Mouse (Mus musculus): ENCODE data around the gene Lmbr1l. TPM values are rescaled to one million over a fixed set of nuclear protein-coding genes. Genes with fewer than 3 reads are reported as not detected.

Lmbr1l gene
- polyA plus RNA-seq, 1 experiment = 478 TPM

DNA sequence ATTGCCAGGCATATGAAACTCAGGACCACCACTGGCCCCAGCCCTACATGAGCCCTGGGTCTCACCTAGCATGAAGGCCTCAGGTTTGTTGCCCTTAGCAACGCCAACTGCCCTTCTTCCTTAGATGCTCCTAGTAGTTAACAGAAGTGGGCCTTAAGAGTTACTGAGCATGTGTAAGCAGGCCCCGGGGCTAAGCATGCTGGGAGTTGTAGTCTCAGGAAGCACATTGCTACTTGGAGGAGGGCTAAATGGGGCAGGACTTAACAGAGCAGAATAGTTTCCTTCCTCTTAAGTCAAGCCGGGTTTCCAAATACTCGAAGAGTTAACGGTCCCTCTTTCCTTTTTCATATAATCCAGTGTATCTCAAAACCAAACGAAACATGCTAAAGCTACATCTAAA lies 50.7 kb downstream of the Lmbr1l start:
- H3K36me3 ChIP-seq (ENCODE audit: control insufficient read depth, insufficient read depth, low read length) = peaks cover 2% of the 10 kb centered on the region
- H3K4me1 ChIP-seq (ENCODE audit: control insufficient read depth, insufficient read depth, low read length) = peaks cover 27% of the 10 kb centered on the region
- H3K27me3 ChIP-seq (ENCODE audit: control insufficient read depth, insufficient read depth, low read length) = no peaks in the 10 kb centered on the region
- H3K4me3 ChIP-seq (ENCODE audit: control insufficient read depth, low read depth, low read length) = peak overlapping the region; percentile 72
- TF ChIP-seq POLR2A (IDR thresholded peaks at IDR 0.05; ENCODE audit: control insufficient read depth, low read depth, low read length) = peak; percentile 39; the same call in 1 of the 2 replicates
- TF ChIP-seq CTCF (IDR thresholded peaks at IDR 0.05; ENCODE audit: control insufficient read depth, insufficient read depth, insufficient replicate concordance, low read depth, low read length) = no peak
- peak overlapping the region; percentile 70 for H3K27ac ChIP-seq (ENCODE audit: control insufficient read depth, insufficient read depth, low read depth, low read length)

DNA sequence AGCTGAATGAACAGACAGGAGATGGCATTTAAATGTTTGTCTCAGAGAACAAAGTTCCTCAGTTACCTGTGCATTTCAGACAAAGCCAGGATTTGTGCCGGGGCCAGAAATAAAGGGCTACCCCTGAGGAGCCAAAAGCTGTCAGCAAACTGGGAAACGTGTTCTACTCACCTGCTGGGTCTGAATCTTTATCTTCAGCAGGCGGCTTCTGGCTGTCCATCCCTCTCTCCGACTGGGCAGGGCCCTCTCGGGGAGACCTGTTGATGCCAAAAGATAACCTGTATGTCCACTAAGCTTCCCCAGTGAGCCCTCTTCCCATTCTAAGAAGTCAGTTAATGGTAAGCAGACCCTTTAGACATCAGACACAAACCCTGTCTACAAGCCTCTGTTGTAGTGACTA lies 51.5 kb downstream of the Lmbr1l start:
- Histone ChIP-seq H3K4me1 (ENCODE audit: control insufficient read depth, insufficient read depth, low read length) (peaks cover 25% of the 10 kb centered on the region), H3K27ac (ENCODE audit: control insufficient read depth, insufficient read depth, low read depth, low read length) (no peak overlapping the region), H3K27me3 (ENCODE audit: control insufficient read depth, insufficient read depth, low read length) (no peaks in the 10 kb centered on the region), H3K36me3 (ENCODE audit: control insufficient read depth, insufficient read depth, low read length) (peaks cover 2% of the 10 kb centered on the region), H3K4me3 (ENCODE audit: control insufficient read depth, low read depth, low read length) (peak overlapping the region; percentile 72)
- TF ChIP-seq POLR2A (IDR thresholded peaks at IDR 0.05; ENCODE audit: control insufficient read depth, low read depth, low read length) (no peak), CTCF (IDR thresholded peaks at IDR 0.05; ENCODE audit: control insufficient read depth, insufficient read depth, insufficient replicate concordance, low read depth, low read length) (no peak)

DNA sequence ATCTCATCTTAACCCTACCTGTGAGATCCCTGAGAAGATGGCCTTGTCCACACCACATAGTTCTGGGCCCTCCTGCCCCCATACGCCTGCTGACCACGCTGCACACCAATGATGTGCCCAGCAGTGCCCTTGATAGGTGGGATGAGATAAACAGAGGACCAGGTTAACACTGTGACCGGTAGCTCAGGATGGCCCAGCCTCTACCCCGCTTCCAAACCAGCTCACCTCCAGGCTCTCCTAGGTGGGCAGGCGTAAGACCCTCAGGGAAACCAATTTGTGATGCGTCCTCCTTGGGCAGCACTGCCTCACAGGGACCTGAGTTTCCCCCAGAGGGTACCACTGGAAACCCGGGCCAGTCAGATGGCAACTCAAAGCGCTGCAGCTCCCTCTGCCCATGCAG lies 52.3 kb downstream of the Lmbr1l start:
- TF ChIP-seq POLR2A (IDR thresholded peaks at IDR 0.05; ENCODE audit: control insufficient read depth, low read depth, low read length) (no peak), CTCF (IDR thresholded peaks at IDR 0.05; ENCODE audit: control insufficient read depth, insufficient read depth, insufficient replicate concordance, low read depth, low read length) (no peak)
- H3K27me3 ChIP-seq (ENCODE audit: control insufficient read depth, insufficient read depth, low read length) = no peaks in the 10 kb centered on the region
- H3K27ac ChIP-seq (ENCODE audit: control insufficient read depth, insufficient read depth, low read depth, low read length) = no peak overlapping the region
- peaks cover 6% of the 10 kb centered on the region for H3K36me3 ChIP-seq (ENCODE audit: control insufficient read depth, insufficient read depth, low read length)
- H3K4me1 ChIP-seq (ENCODE audit: control insufficient read depth, insufficient read depth, low read length) = peaks cover 22% of the 10 kb centered on the region
- H3K4me3 ChIP-seq (ENCODE audit: control insufficient read depth, low read depth, low read length) = peak overlapping the region; percentile 72

DNA sequence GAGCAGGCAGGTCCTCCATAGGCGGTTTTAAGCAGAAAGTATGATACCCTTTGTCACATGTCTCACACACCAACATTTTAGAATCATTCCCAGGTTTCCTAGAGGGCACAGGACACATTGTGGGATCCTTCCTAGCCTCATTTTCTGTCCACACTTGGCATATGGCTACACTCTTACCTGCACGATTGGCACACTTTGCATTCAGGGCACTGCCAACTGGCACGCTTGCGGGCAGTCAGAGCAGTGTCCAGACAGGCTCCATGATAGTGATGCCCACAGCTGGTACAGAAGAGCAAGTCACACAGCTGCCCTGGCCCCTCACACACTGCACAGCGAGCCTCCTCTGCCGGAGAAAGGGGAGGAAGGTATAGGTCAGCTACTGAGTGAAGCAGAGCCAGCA lies 53.1 kb downstream of the Lmbr1l start:
- Histone ChIP-seq H3K4me3 (ENCODE audit: control insufficient read depth, low read depth, low read length) (no peak overlapping the region), H3K27ac (ENCODE audit: control insufficient read depth, insufficient read depth, low read depth, low read length) (no peak overlapping the region), H3K4me1 (ENCODE audit: control insufficient read depth, insufficient read depth, low read length) (peaks cover 14% of the 10 kb centered on the region), H3K27me3 (ENCODE audit: control insufficient read depth, insufficient read depth, low read length) (no peaks in the 10 kb centered on the region), H3K36me3 (ENCODE audit: control insufficient read depth, insufficient read depth, low read length) (peaks cover 7% of the 10 kb centered on the region)
- TF ChIP-seq CTCF (IDR thresholded peaks at IDR 0.05; ENCODE audit: control insufficient read depth, insufficient read depth, insufficient replicate concordance, low read depth, low read length) (no peak), POLR2A (IDR thresholded peaks at IDR 0.05; ENCODE audit: control insufficient read depth, low read depth, low read length) (no peak)

DNA sequence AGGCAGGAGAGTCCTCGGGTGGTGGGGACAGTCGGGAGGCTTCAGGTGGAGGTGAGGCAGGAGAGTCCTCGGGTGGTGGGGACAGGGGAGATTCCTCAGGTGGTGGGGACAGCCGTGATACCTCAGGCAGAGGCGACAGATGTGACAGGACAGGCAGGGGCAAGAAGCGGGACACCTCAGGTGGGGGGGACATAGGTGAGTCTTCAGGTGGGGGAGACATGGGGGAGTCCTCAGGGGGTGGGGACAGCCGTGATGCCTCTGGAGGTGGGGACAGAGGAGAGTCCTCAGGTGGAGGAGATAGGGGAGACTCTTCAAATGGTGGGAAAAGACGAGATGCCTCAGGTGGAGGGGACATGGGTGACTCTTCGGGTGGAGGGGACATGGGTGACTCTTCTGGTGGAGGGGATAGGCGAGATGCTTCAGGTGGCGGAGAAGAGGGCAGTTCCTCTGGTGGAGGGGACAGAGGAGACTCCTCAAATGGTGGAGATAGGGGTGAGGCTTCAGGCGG lies 54.5 kb downstream of the Lmbr1l start:
- Histone ChIP-seq H3K36me3 (ENCODE audit: control insufficient read depth, insufficient read depth, low read length) (peaks cover 8% of the 10 kb centered on the region), H3K27ac (ENCODE audit: control insufficient read depth, insufficient read depth, low read depth, low read length) (no peak overlapping the region), H3K27me3 (ENCODE audit: control insufficient read depth, insufficient read depth, low read length) (no peaks in the 10 kb centered on the region), H3K4me1 (ENCODE audit: control insufficient read depth, insufficient read depth, low read length) (peaks cover 9% of the 10 kb centered on the region; the same call in 1 of the 2 replicates), H3K4me3 (ENCODE audit: control insufficient read depth, low read depth, low read length) (no peak overlapping the region)
- TF ChIP-seq CTCF (IDR thresholded peaks at IDR 0.05; ENCODE audit: control insufficient read depth, insufficient read depth, insufficient replicate concordance, low read depth, low read length) (no peak), POLR2A (IDR thresholded peaks at IDR 0.05; ENCODE audit: control insufficient read depth, low read depth, low read length) (no peak)

DNA sequence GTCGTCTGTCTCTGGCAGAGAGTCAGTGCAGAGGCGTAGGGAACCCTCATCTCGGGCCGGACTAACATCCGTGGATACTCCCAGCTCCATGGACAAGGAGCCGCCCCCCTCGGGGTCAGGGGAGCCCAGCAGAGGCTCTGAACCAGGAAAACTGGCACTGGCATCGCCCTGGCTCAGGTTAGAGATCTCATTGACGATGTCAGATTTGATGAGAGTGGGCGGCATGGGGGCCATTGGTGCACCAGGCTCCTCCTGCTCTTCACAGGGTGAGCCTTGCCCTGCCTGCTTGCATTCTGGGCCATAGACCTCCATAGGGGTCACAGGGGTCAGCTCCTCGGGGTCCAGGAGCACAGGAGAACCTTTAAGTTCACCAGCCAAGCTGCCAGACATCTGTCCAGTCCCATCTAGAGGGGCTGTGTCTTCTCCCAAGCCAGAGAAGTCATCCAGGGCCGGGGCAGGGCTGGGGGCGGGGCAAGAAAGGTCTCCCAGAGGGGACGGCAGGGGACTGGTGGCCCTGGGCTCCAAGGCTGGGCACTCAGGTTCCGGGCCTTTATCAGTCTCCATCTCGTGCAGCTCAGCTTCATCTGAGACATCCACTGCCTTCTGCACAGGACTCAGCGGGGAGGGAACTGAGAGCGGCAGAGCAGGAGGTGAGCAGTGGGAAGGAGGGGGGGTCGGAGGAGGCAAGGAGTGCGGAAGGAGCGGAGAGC lies 56.2 kb downstream of the Lmbr1l start:
- Histone ChIP-seq H3K4me1 (ENCODE audit: control insufficient read depth, insufficient read depth, low read length) (peaks cover 4% of the 10 kb centered on the region; the same call in 1 of the 2 replicates), H3K27me3 (ENCODE audit: control insufficient read depth, insufficient read depth, low read length) (no peaks in the 10 kb centered on the region), H3K4me3 (ENCODE audit: control insufficient read depth, low read depth, low read length) (no peak overlapping the region), H3K27ac (ENCODE audit: control insufficient read depth, insufficient read depth, low read depth, low read length) (no peak overlapping the region), H3K36me3 (ENCODE audit: control insufficient read depth, insufficient read depth, low read length) (peaks cover 8% of the 10 kb centered on the region)
- TF ChIP-seq POLR2A (IDR thresholded peaks at IDR 0.05; ENCODE audit: control insufficient read depth, low read depth, low read length) = no peak
- TF ChIP-seq CTCF (IDR thresholded peaks at IDR 0.05; ENCODE audit: control insufficient read depth, insufficient read depth, insufficient replicate concordance, low read depth, low read length) = no peak

DNA sequence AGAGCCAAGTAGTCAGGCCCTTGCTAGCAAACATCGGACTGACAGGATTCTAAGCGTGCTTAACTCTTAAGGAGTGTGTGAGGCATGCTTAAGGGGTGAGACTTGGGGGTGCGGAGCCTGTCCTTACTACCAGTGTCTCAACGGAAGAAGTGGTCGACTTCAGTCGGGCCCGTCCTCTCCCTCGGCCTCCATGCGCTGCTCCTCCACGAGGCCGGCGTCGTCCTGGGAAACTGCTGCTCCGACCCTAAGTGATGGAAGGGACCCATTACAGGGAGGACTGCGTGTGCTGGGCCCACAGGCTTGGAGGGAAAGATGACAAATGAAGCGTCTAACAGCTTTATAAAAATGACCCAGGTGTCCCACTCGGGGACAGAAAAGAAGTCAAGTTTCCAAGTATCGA lies 57.1 kb downstream of the Lmbr1l start:
- Histone ChIP-seq H3K27ac (ENCODE audit: control insufficient read depth, insufficient read depth, low read depth, low read length) (no peak overlapping the region), H3K36me3 (ENCODE audit: control insufficient read depth, insufficient read depth, low read length) (peaks cover 8% of the 10 kb centered on the region), H3K4me1 (ENCODE audit: control insufficient read depth, insufficient read depth, low read length) (peaks cover 3% of the 10 kb centered on the region; the same call in 1 of the 2 replicates), H3K27me3 (ENCODE audit: control insufficient read depth, insufficient read depth, low read length) (no peaks in the 10 kb centered on the region), H3K4me3 (ENCODE audit: control insufficient read depth, low read depth, low read length) (no peak overlapping the region)
- TF ChIP-seq POLR2A (IDR thresholded peaks at IDR 0.05; ENCODE audit: control insufficient read depth, low read depth, low read length) (no peak), CTCF (IDR thresholded peaks at IDR 0.05; ENCODE audit: control insufficient read depth, insufficient read depth, insufficient replicate concordance, low read depth, low read length) (no peak)

All from testis, adult 2 months (tissue).